Mouse (Mus musculus) small intestine, adult 2 months (tissue): ENCODE measurements at regions not wholly inside any gene's neighbourhood (a gene's known extent, or its start where the extent isn't known, plus 50 kb on each side); places are given as distances from the start of the nearest gene placed in this dataset.

Experiments
- H3K27ac ChIP-seq: fragments of 200-500 bp; 2 replicates; pipeline ENCODE4 v1.5.1; 2012; ENCODE audit warnings: low read depth, low read length, control low read depth, inconsistent platforms; ENCODE audit not compliant: insufficient read depth
- H3K27me3 ChIP-seq: fragments of 200-500 bp; 2 replicates; pipeline ENCODE4 v1.6.1; 2012; ENCODE audit warnings: mild to moderate bottlenecking, moderate library complexity, low read length, inconsistent platforms; ENCODE audit not compliant: control insufficient read depth, insufficient read depth
- H3K36me3 ChIP-seq: fragments of 200-500 bp; 2 replicates; pipeline ENCODE4 v1.6.1; 2012; ENCODE audit warnings: mild to moderate bottlenecking, low read length, control low read depth, inconsistent platforms; ENCODE audit not compliant: control insufficient read depth, insufficient read depth
- H3K4me1 ChIP-seq: fragments of 200-500 bp; 2 replicates; pipeline ENCODE4 v1.6.1; 2012; ENCODE audit warnings: low read length, inconsistent platforms, mixed read lengths; ENCODE audit not compliant: control insufficient read depth, insufficient read depth, insufficient read length
- H3K4me3 ChIP-seq: fragments of 200-500 bp; 2 replicates; pipeline ENCODE4 v1.5.1; 2012; ENCODE audit warnings: low read depth, mild to moderate bottlenecking, control low read depth, inconsistent platforms, low read length, moderate library complexity
- CTCF ChIP-seq: fragments of 200-500 bp; IDR thresholded peaks from 2 replicates; pipeline ENCODE4 v1.5.1; 2012; ENCODE audit warnings: low read depth, mild to moderate bottlenecking, control low read depth, inconsistent platforms, low read length, moderate library complexity, mixed read lengths; ENCODE audit not compliant: insufficient replicate concordance, insufficient read length; ENCODE audit errors: extremely low read depth
- POLR2A ChIP-seq: fragments of 200-500 bp; IDR thresholded peaks from 2 replicates; pipeline ENCODE4 v1.6.1; 2012; ENCODE audit warnings: low read depth, mild to moderate bottlenecking, control low read depth, inconsistent platforms, low read length, moderate library complexity
- WGBS: fragments of 180-500 bp; shearing (Covaris S2); methylation state at CpG from one replicate; pipeline ENCODE4 v1.1.7; 2018; 5-methylcytosine and 5-hydroxymethylcytosine counted together

DNA sequence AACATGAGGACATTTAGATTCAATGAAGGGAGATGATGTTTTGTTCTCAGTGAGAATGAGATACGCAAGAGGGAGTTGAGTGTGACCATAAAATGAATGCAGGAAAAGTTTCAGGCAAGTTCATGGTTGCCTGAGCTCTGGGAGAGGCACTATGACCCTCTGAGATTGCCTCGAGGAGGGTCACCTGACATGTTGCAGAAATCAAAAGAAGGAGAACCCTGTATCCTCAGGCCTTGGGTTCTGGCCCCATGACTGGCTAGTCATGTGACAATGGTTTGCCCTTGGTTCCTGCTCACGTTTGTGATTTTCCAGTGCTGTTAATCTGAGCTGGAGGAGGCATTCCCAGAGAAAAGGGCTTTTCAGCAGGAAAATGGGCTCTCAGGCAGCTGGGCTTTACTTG lies 98.9 kb downstream of the Mab21l3 start:
- H3K36me3 ChIP-seq = no peaks in the 10 kb centered on the region
- H3K27me3 ChIP-seq = no peaks in the 10 kb centered on the region
- H3K4me1 ChIP-seq = peaks cover 9% of the 10 kb centered on the region; the same call in 1 of the 2 replicates
- no peak overlapping the region for H3K4me3 ChIP-seq
- TF ChIP-seq CTCF (no peak), POLR2A (no peak)
- 67% methylated on average over 3 of the region's 3 CpGs for WGBS
- no peak overlapping the region for H3K27ac ChIP-seq

DNA sequence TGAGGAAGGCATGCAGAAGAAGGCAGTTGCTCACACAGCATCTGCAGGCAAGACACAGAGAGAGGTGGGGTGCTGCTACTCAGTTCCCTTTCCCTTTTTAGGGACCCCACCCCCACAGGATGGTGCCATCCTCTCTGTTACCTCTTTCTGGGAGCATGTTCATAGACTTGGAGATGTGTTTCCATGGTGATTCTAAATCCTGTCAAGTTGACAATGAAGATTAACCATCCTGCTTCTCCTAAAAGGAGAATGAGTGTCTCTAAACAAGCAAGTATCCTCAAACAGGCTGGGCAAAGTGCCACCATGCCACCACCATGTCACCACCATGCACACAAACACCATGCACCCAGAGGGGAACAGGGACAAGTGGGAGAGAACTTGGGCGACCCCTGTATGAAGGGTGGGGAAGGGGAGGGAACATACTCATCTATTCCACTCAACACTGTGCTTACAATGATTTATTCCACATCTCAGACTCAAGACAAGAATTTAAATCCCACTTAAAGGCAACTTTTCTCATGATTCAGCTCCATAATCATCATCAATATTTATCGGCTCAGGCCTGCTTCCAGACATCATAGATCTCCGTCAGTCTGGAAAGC lies 99.6 kb downstream of the Mab21l3 start:
- H3K4me1 ChIP-seq = peaks cover 9% of the 10 kb centered on the region; the same call in 1 of the 2 replicates
- no peak for TF ChIP-seq POLR2A
- H3K4me3 ChIP-seq = no peak overlapping the region
- H3K27me3 ChIP-seq = no peaks in the 10 kb centered on the region
- 79% methylated on average over 3 of the region's 3 CpGs for WGBS
- no peaks in the 10 kb centered on the region for H3K36me3 ChIP-seq
- no peak overlapping the region for H3K27ac ChIP-seq

DNA sequence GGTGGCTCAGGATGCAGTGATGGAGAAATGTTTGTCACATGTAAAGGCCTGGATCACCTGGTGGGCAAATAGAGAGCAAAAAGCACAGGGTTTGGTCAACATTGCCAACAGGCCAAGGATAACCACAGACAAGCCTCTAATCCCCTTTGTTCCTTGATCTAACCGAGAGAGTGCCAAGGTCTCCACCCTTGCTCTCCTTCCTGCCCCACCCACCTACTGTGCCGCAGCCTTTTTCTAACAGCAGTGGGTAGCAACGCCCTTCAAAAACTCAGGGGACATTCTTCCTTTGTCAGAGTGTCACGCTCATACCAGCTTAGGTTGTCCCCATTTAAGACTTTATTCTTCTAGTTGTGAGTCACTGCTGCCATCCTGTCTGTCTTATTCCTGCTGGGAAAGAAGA lies 100.6 kb downstream of the Mab21l3 start:
- TF ChIP-seq CTCF (no peak), POLR2A (no peak)
- Histone ChIP-seq H3K4me3 (no peak overlapping the region), H3K27me3 (no peaks in the 10 kb centered on the region), H3K4me1 (peaks cover 9% of the 10 kb centered on the region; the same call in 1 of the 2 replicates), H3K27ac (no peak overlapping the region), H3K36me3 (no peaks in the 10 kb centered on the region)
- WGBS = 18% methylated on average over 4 of the region's 4 CpGs

DNA sequence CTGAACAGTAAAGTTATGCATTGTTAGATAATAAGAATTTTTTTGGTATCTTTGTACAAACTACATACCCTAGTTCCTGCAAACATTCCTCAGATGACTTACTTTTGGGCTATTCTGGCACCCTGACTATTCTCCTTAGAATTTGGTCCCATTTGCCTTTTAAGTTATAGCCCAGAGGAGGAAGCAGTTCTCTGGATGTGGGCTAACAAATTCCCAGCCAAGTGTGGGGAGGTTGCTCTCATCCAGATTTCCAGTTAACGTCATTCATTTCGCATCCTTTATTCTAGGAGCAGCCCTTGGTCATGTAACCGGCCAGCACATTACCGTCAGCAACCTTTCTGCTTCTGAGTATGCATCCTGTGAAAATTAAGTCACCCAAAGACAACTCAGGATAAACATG lies 107.9 kb downstream of the Mab21l3 start:
- Histone ChIP-seq H3K4me1 (peaks cover 7% of the 10 kb centered on the region; the same call in 1 of the 2 replicates), H3K27ac (no peak overlapping the region), H3K36me3 (no peaks in the 10 kb centered on the region), H3K4me3 (no peak overlapping the region), H3K27me3 (no peaks in the 10 kb centered on the region)
- no peak for TF ChIP-seq CTCF
- no peak for TF ChIP-seq POLR2A
- WGBS = 84% methylated on average over 4 of the region's 4 CpGs

DNA sequence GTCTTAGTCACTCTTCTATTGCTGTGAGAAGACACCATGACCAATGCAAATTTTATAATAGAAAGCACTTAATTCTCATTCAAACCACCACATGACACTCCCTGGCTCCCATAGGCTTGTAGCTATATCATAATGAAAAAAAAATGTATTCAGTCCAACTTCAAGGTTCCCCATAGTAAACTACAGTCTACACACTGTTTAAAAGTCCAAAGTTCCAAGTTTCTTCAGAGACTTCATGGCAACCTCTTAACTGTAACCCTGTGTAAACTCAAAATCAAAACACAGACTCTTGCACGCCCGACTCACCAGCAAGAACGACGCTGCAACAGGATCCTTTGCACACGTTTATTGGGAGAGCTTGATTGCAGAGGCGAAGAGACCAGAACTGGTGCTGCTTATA lies 111.6 kb downstream of the Mab21l3 start:
- TF ChIP-seq POLR2A = no peak
- no peak for TF ChIP-seq CTCF
- Histone ChIP-seq H3K27me3 (no peaks in the 10 kb centered on the region), H3K27ac (no peak overlapping the region), H3K4me1 (peaks cover 7% of the 10 kb centered on the region; the same call in 1 of the 2 replicates), H3K36me3 (no peaks in the 10 kb centered on the region), H3K4me3 (no peak overlapping the region)
- WGBS = 52% methylated on average over 6 of the region's 6 CpGs

DNA sequence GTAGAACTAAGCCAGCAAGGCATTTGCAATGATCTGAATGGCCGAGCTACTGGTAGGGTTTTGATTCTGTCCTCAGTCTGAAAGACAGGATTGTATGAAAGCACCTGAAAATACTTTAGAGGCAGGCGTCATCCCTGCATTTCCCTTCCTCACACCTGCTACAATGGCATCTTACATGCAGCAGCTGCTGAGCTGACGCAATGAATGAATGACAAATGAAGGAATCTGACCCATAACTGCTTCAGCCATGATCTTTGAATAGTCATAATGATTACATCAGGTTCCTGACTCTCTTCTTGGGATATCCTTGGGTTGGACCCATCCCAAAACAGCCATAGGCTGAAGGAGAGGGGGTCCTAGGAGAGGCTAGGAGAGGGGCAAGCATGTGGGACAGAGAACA lies 119.7 kb downstream of the Mab21l3 start:
- Histone ChIP-seq H3K36me3 (no peaks in the 10 kb centered on the region), H3K27me3 (no peaks in the 10 kb centered on the region), H3K4me3 (no peak overlapping the region), H3K4me1 (no peaks in the 10 kb centered on the region), H3K27ac (no peak overlapping the region)
- WGBS = 89% methylated on average over 3 of the region's 3 CpGs
- TF ChIP-seq CTCF (no peak), POLR2A (no peak)

DNA sequence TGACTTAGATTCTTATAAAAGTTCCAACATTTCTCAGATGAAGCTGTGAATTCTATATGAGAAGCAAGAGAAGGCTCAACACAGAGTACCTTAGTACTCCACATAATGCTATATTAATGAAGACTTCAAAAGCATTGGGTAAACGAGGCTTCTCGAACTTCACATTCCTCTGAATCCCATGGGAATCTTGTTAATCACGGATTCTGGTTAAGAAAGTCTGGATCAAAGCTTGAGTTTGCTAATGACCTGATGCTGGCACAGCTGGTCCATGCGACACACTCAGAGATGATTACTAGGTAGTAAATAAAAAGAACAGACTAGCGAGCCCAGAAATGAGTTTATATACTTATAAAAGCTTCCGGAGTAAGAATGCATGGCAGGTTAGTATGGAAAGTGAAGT lies 118.4 kb upstream of the Atp1a1 start:
- WGBS = 78% methylated on average over 6 of the region's 6 CpGs
- no peaks in the 10 kb centered on the region for H3K27me3 ChIP-seq
- H3K36me3 ChIP-seq = no peaks in the 10 kb centered on the region
- H3K27ac ChIP-seq = no peak overlapping the region
- peaks cover 5% of the 10 kb centered on the region; the same call in 1 of the 2 replicates for H3K4me1 ChIP-seq
- TF ChIP-seq CTCF (no peak), POLR2A (no peak)
- H3K4me3 ChIP-seq = no peak overlapping the region
